Mouse (Mus musculus) heart, embryonic 12.5 days (tissue): Measurements from ENCODE around the gene Ccdc126. TPM values are rescaled to one million over a fixed set of nuclear protein-coding genes. Genes with fewer than 3 reads are reported as not detected.

Experiments
- polyA plus RNA-seq: library from polyadenylated mRNA; unstranded; fragments of >200 nt; fragmentation: Nextera tagmentation; extraction: Ambion mirVana; gene quantifications from 2 replicates; pipeline ENCODE4 v1.2.1, GENCODE M21; 2016

The Ccdc126 gene
- polyA plus RNA-seq, 1 experiment from 2014 or later: 7.4 TPM

Other genes with a start within 250 kb of the Ccdc126 start
- gene Malsu1, start 245.5 kb upstream of the Ccdc126 start, polyA plus RNA-seq: 59.5 and 67.0 TPM in 2 replicates
- 68.6 and 69.2 TPM in 2 replicates for gene Igf2bp3, start 104.3 kb upstream of the Ccdc126 start, polyA plus RNA-seq
- gene Tra2a, start 55.2 kb upstream of the Ccdc126 start, polyA plus RNA-seq: 72.2 and 72.5 TPM in 2 replicates
- gene Fam221a, start 48.5 kb downstream of the Ccdc126 start, polyA plus RNA-seq: 3.6 and 3.9 TPM in 2 replicates
- gene Stk31, start 76.3 kb downstream of the Ccdc126 start, polyA plus RNA-seq: 0.11 and 0.26 TPM in 2 replicates